Mouse (Mus musculus): ENCODE results near the gene Sh2d7.

- no peak for TF ChIP-seq CTCF (IDR thresholded peaks at IDR 0.05; ENCODE audit: control insufficient read depth, insufficient read depth, insufficient read length)
- no peak for TF ChIP-seq CEBPB (IDR thresholded peaks at IDR 0.05; ENCODE audit: low read depth)
- no peak for TF ChIP-seq MYOG (IDR thresholded peaks at IDR 0.05; ENCODE audit: control insufficient read depth, extremely low read depth, insufficient read length)
- TF ChIP-seq USF1 (IDR thresholded peaks at IDR 0.05; ENCODE audit: low read depth): no peak
- no peak for TF ChIP-seq MAX (IDR thresholded peaks at IDR 0.05)
- no peak for TF ChIP-seq MYOD1 (IDR thresholded peaks at IDR 0.05; ENCODE audit: control insufficient read depth, insufficient read length, low read depth)
- no peak for TF ChIP-seq FOSL1 (IDR thresholded peaks at IDR 0.05; ENCODE audit: insufficient read depth, low read length, poor library complexity, severe bottlenecking)
These were observed 6.2 kb downstream of the Sh2d7 start for GRCm38 (mm10) chr9:54544954-54545315.

Data from C2C12 (cell line).